Mouse (Mus musculus) liver (tissue): ENCODE data around the gene Pink1.
"Not testable (repeated sequence)": the region's sequence is repeated elsewhere in the genome, so short reads cannot be mapped to it uniquely, and the experiment has no call there.

ENCODE experiments used
- DNase-seq: peaks from one replicate; pipeline ENCODE4 v3.0.0-alpha.2; 2020; ENCODE audit warnings: mixed read lengths

The Pink1 gene

GRCm38 (mm10) chr4:138341393-138341792, 15.3 kb upstream of the Pink1 start:
- no peak for DNase-seq

GRCm38 (mm10) chr4:138339963-138340362, 13.9 kb upstream of the Pink1 start:
- DNase-seq: peak; percentile 48

GRCm38 (mm10) chr4:138337341-138337740, 11.2 kb upstream of the Pink1 start:
- no peak for DNase-seq

- no peak for DNase-seq
Measured at GRCm38 (mm10) chr4:138336876-138337275, 10.8 kb upstream of the Pink1 start.

- DNase-seq: no peak
Measured at GRCm38 (mm10) chr4:138335648-138336047, 9.5 kb upstream of the Pink1 start.

GRCm38 (mm10) chr4:138335036-138335435, 8.9 kb upstream of the Pink1 start:
- no peak for DNase-seq

GRCm38 (mm10) chr4:138333135-138333534, 7.0 kb upstream of the Pink1 start:
- no peak for DNase-seq

- DNase-seq: no peak
Measured at GRCm38 (mm10) chr4:138331647-138332046, 5.5 kb upstream of the Pink1 start.

- no peak for DNase-seq
Measured at GRCm38 (mm10) chr4:138330264-138330671, 4.2 kb upstream of the Pink1 start.

- DNase-seq: no peak
Measured at GRCm38 (mm10) chr4:138327891-138328470, 1.9 kb upstream of the Pink1 start.

- DNase-seq: not testable (repeated sequence)
Measured at GRCm38 (mm10) chr4:138327155-138327554, 1.0 kb upstream of the Pink1 start.

- DNase-seq: peak; percentile 97
Measured at GRCm38 (mm10) chr4:138325466-138326076, 536 bp downstream of the Pink1 start.

GRCm38 (mm10) chr4:138324451-138324850, 1.7 kb downstream of the Pink1 start:
- no peak for DNase-seq

GRCm38 (mm10) chr4:138323753-138324152, 2.4 kb downstream of the Pink1 start:
- no peak for DNase-seq

GRCm38 (mm10) chr4:138322692-138323091, 3.4 kb downstream of the Pink1 start:
- DNase-seq: no peak

GRCm38 (mm10) chr4:138321488-138321887, 4.6 kb downstream of the Pink1 start:
- DNase-seq: no peak

GRCm38 (mm10) chr4:138320711-138321110, 5.4 kb downstream of the Pink1 start:
- DNase-seq: no peak

GRCm38 (mm10) chr4:138319508-138319907, 6.6 kb downstream of the Pink1 start:
- peak; percentile 81 for DNase-seq

GRCm38 (mm10) chr4:138318509-138319266, 7.4 kb downstream of the Pink1 start:
- DNase-seq: peak; percentile 61

GRCm38 (mm10) chr4:138316369-138316768, 9.7 kb downstream of the Pink1 start:
- no peak for DNase-seq

GRCm38 (mm10) chr4:138315781-138316180, 10.3 kb downstream of the Pink1 start:
- DNase-seq: no peak

GRCm38 (mm10) chr4:138313795-138314194, 12.3 kb downstream of the Pink1 start:
- no peak for DNase-seq

- DNase-seq: no peak
Measured at GRCm38 (mm10) chr4:138313021-138313420, 13.1 kb downstream of the Pink1 start.

GRCm38 (mm10) chr4:138312105-138312504, 14.0 kb downstream of the Pink1 start:
- no peak for DNase-seq
